Mouse (Mus musculus): ENCODE results near the gene Vmn1r19. TPM values are rescaled to one million over a fixed set of nuclear protein-coding genes. Genes with fewer than 3 reads are reported as not detected.
"Not testable (repeated sequence)": the region's sequence is repeated elsewhere in the genome, so short reads cannot be mapped to it uniquely, and the experiment has no call there.

Vmn1r19 gene
- not detected in 2 replicates for polyA plus RNA-seq (2014; fragmentation: Nextera tagmentation; extraction: Ambion mirVana)

GRCm38 (mm10) chr6:57403480-57403879, at the start of gene Vmn1r19:
Gene Vmn1r19 (plus strand): TSS chr6:57403780.
- H3K4me3 ChIP-seq (ENCODE audit: low read depth, low read length); H3K27ac ChIP-seq (replicated peaks; ENCODE audit: low read depth, low read length); H3K4me2 ChIP-seq (ENCODE audit: low read depth, severe bottlenecking); ATAC-seq (ENCODE audit: insufficient number of reproducible peaks, low FRiP score, low TSS enrichment, low read depth); H3K36me3 ChIP-seq (ENCODE audit: control insufficient read depth, insufficient read depth, low read length); H3K27me3 ChIP-seq (ENCODE audit: control insufficient read depth, insufficient read depth, low read length); H3K9me3 ChIP-seq (ENCODE audit: control insufficient read depth, low read length); H3K9ac ChIP-seq (ENCODE audit: low read length); H3K4me1 ChIP-seq (ENCODE audit: control insufficient read depth, insufficient read depth, low read length); DNase-seq (ENCODE audit: low spot score): not testable (repeated sequence)
- WGBS: 75% methylated on average over 3 of the region's 3 CpGs

- 84% methylated on average over 2 of the region's 2 CpGs for WGBS
- H3K9me3 ChIP-seq (ENCODE audit: control insufficient read depth, low read length): no peaks in the 10 kb centered on the region
- no peak overlapping the region for H3K27ac ChIP-seq (replicated peaks; ENCODE audit: low read depth, low read length)
- H3K9ac ChIP-seq (ENCODE audit: low read length): no peak overlapping the region
- ATAC-seq (ENCODE audit: insufficient number of reproducible peaks, low FRiP score, low TSS enrichment, low read depth): no peak
- no peaks in the 10 kb centered on the region for H3K4me1 ChIP-seq (ENCODE audit: control insufficient read depth, insufficient read depth, low read length)
- no peak overlapping the region for H3K4me3 ChIP-seq (ENCODE audit: low read depth, low read length)
- DNase-seq (ENCODE audit: low spot score): no peak
- H3K27me3 ChIP-seq (ENCODE audit: control insufficient read depth, insufficient read depth, low read length): no peaks in the 10 kb centered on the region
- H3K36me3 ChIP-seq (ENCODE audit: control insufficient read depth, insufficient read depth, low read length): no peaks in the 10 kb centered on the region
- H3K4me2 ChIP-seq (ENCODE audit: low read depth, severe bottlenecking): no peak overlapping the region
These were observed 46.7 kb upstream of the Vmn1r19 start for GRCm38 (mm10) chr6:57356864-57357263.

GRCm38 (mm10) chr6:57363627-57364026, 40.0 kb upstream of the Vmn1r19 start, which contains the start of gene Vmn1r17:
Gene Vmn1r17 (minus strand): TSS chr6:57363727.
- no peak for DNase-seq (ENCODE audit: low spot score)
- no peaks in the 10 kb centered on the region for H3K9me3 ChIP-seq (ENCODE audit: control insufficient read depth, low read length)
- no peak within 1 kb of the TSS for H3K9ac ChIP-seq (ENCODE audit: low read length)
- H3K4me2 ChIP-seq (ENCODE audit: low read depth, severe bottlenecking): no peak within 1 kb of the TSS
- no peaks in the 10 kb centered on the region for H3K4me1 ChIP-seq (ENCODE audit: control insufficient read depth, insufficient read depth, low read length)
- ATAC-seq (ENCODE audit: insufficient number of reproducible peaks, low FRiP score, low TSS enrichment, low read depth): no peak
- 84% methylated on average over 1 of the region's 1 CpGs for WGBS
- no peak within 1 kb of the TSS for H3K27ac ChIP-seq (replicated peaks; ENCODE audit: low read depth, low read length)
- no peak within 1 kb of the TSS for H3K4me3 ChIP-seq (ENCODE audit: low read depth, low read length)
- no peaks in the 10 kb centered on the region for H3K36me3 ChIP-seq (ENCODE audit: control insufficient read depth, insufficient read depth, low read length)
- no peaks in the 10 kb centered on the region for H3K27me3 ChIP-seq (ENCODE audit: control insufficient read depth, insufficient read depth, low read length)

- H3K4me3 ChIP-seq (ENCODE audit: low read depth, low read length); H3K4me1 ChIP-seq (ENCODE audit: control insufficient read depth, insufficient read depth, low read length); H3K27ac ChIP-seq (replicated peaks; ENCODE audit: low read depth, low read length); H3K4me2 ChIP-seq (ENCODE audit: low read depth, severe bottlenecking); H3K9me3 ChIP-seq (ENCODE audit: control insufficient read depth, low read length); H3K36me3 ChIP-seq (ENCODE audit: control insufficient read depth, insufficient read depth, low read length); ATAC-seq (ENCODE audit: insufficient number of reproducible peaks, low FRiP score, low TSS enrichment, low read depth); H3K9ac ChIP-seq (ENCODE audit: low read length); DNase-seq (ENCODE audit: low spot score); H3K27me3 ChIP-seq (ENCODE audit: control insufficient read depth, insufficient read depth, low read length): not testable (repeated sequence)
- WGBS: 90% methylated on average over 1 of the region's 1 CpGs
These were observed 37.7 kb upstream of the Vmn1r19 start for GRCm38 (mm10) chr6:57365866-57366265.

DNA sequence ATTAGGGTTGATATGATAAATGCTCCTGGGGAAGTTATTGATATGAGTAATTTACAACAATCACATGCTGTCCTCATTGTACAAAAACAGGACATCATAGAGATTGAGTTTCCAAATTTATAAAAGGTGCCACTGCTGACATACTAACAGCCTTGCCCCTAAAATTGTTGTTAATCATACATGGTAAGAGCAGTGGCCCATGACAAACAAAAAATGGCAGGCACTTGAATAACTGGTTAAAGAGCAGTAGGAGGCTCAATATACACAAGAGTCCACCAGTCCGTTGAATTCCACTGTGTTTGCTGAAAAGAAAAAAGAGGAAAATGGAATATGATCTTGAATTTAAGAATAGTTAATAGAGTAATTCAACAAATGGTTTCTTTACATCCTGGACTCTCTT, 36.1 kb upstream of the Vmn1r19 start:
- H3K27me3 ChIP-seq (ENCODE audit: control insufficient read depth, insufficient read depth, low read length): no peaks in the 10 kb centered on the region
- ATAC-seq (ENCODE audit: insufficient number of reproducible peaks, low FRiP score, low TSS enrichment, low read depth): no peak

GRCm38 (mm10) chr6:57395683-57396082, 7.9 kb upstream of the Vmn1r19 start, which contains the start of gene Vmn1r18:
Gene Vmn1r18 (minus strand): TSS chr6:57395783.
- no peak within 1 kb of the TSS for H3K4me3 ChIP-seq (ENCODE audit: low read depth, low read length)
- DNase-seq (ENCODE audit: low spot score) (no peak), ATAC-seq (ENCODE audit: insufficient number of reproducible peaks, low FRiP score, low TSS enrichment, low read depth) (no peak)
- H3K4me2 ChIP-seq (ENCODE audit: low read depth, severe bottlenecking): no peak within 1 kb of the TSS
- H3K27ac ChIP-seq (replicated peaks; ENCODE audit: low read depth, low read length): no peak within 1 kb of the TSS
- no peaks in the 10 kb centered on the region for H3K9me3 ChIP-seq (ENCODE audit: control insufficient read depth, low read length)
- H3K9ac ChIP-seq (ENCODE audit: low read length): no peak within 1 kb of the TSS
- no peaks in the 10 kb centered on the region for H3K27me3 ChIP-seq (ENCODE audit: control insufficient read depth, insufficient read depth, low read length)
- H3K36me3 ChIP-seq (ENCODE audit: control insufficient read depth, insufficient read depth, low read length): no peaks in the 10 kb centered on the region
- no peaks in the 10 kb centered on the region for H3K4me1 ChIP-seq (ENCODE audit: control insufficient read depth, insufficient read depth, low read length)

More for the DNA sequence above, 36.1 kb upstream of the Vmn1r19 start:
- H3K4me1 ChIP-seq (ENCODE audit: control insufficient read depth, insufficient read depth, low read length): no peaks in the 10 kb centered on the region
- DNase-seq (ENCODE audit: low spot score): no peak
- no peak overlapping the region for H3K4me2 ChIP-seq (ENCODE audit: low read depth, severe bottlenecking)
- H3K9me3 ChIP-seq (ENCODE audit: control insufficient read depth, low read length): no peaks in the 10 kb centered on the region
- no peak overlapping the region for H3K4me3 ChIP-seq (ENCODE audit: low read depth, low read length)
- WGBS: 97% methylated on average over 1 of the region's 1 CpGs
- no peak overlapping the region for H3K27ac ChIP-seq (replicated peaks; ENCODE audit: low read depth, low read length)
- no peaks in the 10 kb centered on the region for H3K36me3 ChIP-seq (ENCODE audit: control insufficient read depth, insufficient read depth, low read length)
- H3K9ac ChIP-seq (ENCODE audit: low read length): no peak overlapping the region

GRCm38 (mm10) chr6:57428630-57429029, 25.1 kb downstream of the Vmn1r19 start, which contains the start of gene Vmn1r20:
Gene Vmn1r20 (plus strand): TSS chr6:57428930.
- WGBS: 78% methylated on average over 1 of the region's 1 CpGs
- H3K4me1 ChIP-seq (ENCODE audit: control insufficient read depth, insufficient read depth, low read length): no peaks in the 10 kb centered on the region
- DNase-seq (ENCODE audit: low spot score) (no peak), ATAC-seq (ENCODE audit: insufficient number of reproducible peaks, low FRiP score, low TSS enrichment, low read depth) (no peak)
- no peaks in the 10 kb centered on the region for H3K36me3 ChIP-seq (ENCODE audit: control insufficient read depth, insufficient read depth, low read length)
- no peak within 1 kb of the TSS for H3K4me2 ChIP-seq (ENCODE audit: low read depth, severe bottlenecking)
- H3K27ac ChIP-seq (replicated peaks; ENCODE audit: low read depth, low read length): no peak within 1 kb of the TSS
- H3K9ac ChIP-seq (ENCODE audit: low read length): no peak within 1 kb of the TSS
- H3K4me3 ChIP-seq (ENCODE audit: low read depth, low read length): no peak within 1 kb of the TSS
- H3K27me3 ChIP-seq (ENCODE audit: control insufficient read depth, insufficient read depth, low read length): no peaks in the 10 kb centered on the region
- H3K9me3 ChIP-seq (ENCODE audit: control insufficient read depth, low read length): no peaks in the 10 kb centered on the region

DNA sequence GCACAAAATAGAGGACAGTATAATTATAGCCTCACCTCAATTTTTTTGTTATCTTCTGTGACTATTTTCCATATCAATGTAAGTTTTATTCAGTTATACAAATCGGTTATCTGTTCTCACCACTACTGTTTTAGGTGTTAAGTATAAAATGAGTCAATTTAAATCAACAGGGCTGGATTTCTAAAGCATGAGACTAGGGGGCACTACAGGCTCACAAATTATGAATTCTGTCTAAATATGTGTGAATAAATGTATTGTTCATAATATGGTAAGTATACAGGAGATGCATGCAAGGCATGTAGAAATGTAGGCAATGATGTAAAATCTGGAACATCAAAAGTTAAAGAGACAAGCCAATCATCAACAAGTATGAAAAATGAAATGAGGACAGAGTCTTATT, 27.6 kb downstream of the Vmn1r19 start:
- Histone ChIP-seq H3K27ac (replicated peaks; ENCODE audit: low read depth, low read length) (no peak overlapping the region), H3K27me3 (ENCODE audit: control insufficient read depth, insufficient read depth, low read length) (no peaks in the 10 kb centered on the region), H3K36me3 (ENCODE audit: control insufficient read depth, insufficient read depth, low read length) (no peaks in the 10 kb centered on the region), H3K4me1 (ENCODE audit: control insufficient read depth, insufficient read depth, low read length) (no peaks in the 10 kb centered on the region), H3K9me3 (ENCODE audit: control insufficient read depth, low read length) (no peaks in the 10 kb centered on the region), H3K9ac (ENCODE audit: low read length) (no peak overlapping the region), H3K4me3 (ENCODE audit: low read depth, low read length) (no peak overlapping the region), H3K4me2 (ENCODE audit: low read depth, severe bottlenecking) (no peak overlapping the region)
- no peak for DNase-seq (ENCODE audit: low spot score)
- 86% methylated on average over 1 of the region's 1 CpGs for WGBS
- ATAC-seq (ENCODE audit: insufficient number of reproducible peaks, low FRiP score, low TSS enrichment, low read depth): no peak
